In genomic region chr1:184733300-184734066, GRCm38 (mm10) we compare ENCODE assay signal across 8 mouse cellular contexts. TPM values are rescaled to one million over a fixed set of nuclear protein-coding genes. Genes with fewer than 3 reads are reported as not detected.
DNase-seq lines count a peak whose midpoint lies in the region; ATAC-seq lines count a peak whose summit lies in the region.

No protein-coding gene starts in this region.

- ATAC-seq in erythroid progenitor cell, adult 5-6 weeks (replicated peaks; ENCODE audit: low FRiP score, poor library complexity, severe bottlenecking), result no peak

- peaks cover 48% of the 10 kb centered on the region for H3K27me3 ChIP-seq in megakaryocyte, embryonic 14.5 days (replicated peaks)

- H3K4me3 ChIP-seq in megakaryocyte, embryonic 14.5 days (replicated peaks), result peak overlapping the region; percentile 95

- H3K9me3 ChIP-seq in megakaryocyte, embryonic 14.5 days, result no peaks in the 10 kb centered on the region

- peaks cover 19% of the 10 kb centered on the region for H3K36me3 ChIP-seq in megakaryocyte, embryonic 14.5 days (replicated peaks; ENCODE audit: low read length)

- H3K4me1 ChIP-seq in megakaryocyte, embryonic 14.5 days, result peaks cover 68% of the 10 kb centered on the region

- DNase-seq in retina, embryonic 14.5 days (ENCODE audit: low spot score), result peak; percentile 22
- DNase-seq in retina, postnatal 1 day, result no peak
- peak; percentile 38 to 53 for DNase-seq in heart, adult 9 months (ENCODE audit: low spot score in 2 of 2)
- peak; percentile 30 to 60 for DNase-seq in kidney, postnatal 25 days
- DNase-seq in thymus, postnatal 0 days (ENCODE audit: low spot score), result peak; percentile 18
- DNase-seq in frontal cortex, postnatal 36 days (ENCODE audit: low spot score in 2 of 2), result no peak

RNA-seq across cellular contexts. Expression of gene Hlx, which starts 1.1 kb away (rescaled TPM):
- polyA plus RNA-seq in megakaryocyte, embryonic 14.5 days (2012; ENCODE audit: insufficient read depth, low replicate concordance), result 102 and 197 TPM in 2 replicates
- 5.4 and 5.8 TPM in 2 replicates for polyA plus RNA-seq in thymus, postnatal 0 days (2015; fragmentation: Nextera tagmentation; extraction: Ambion mirVana)
- 3.8 and 6.1 TPM in 2 replicates for total RNA-seq in erythroid progenitor cell, adult 5-6 weeks (2015; ENCODE audit: low replicate concordance)
- 1.9 and 7.3 TPM in 2 replicates for total RNA-seq in erythroid progenitor cell, adult 5-6 weeks (2017; ENCODE audit: low replicate concordance)

Comparison
In these comparisons a context has a peak if more than half of its experiments do, and no peak if none do; other contexts are left out.
1. DNase-seq: peak in retina, embryonic 14.5 days (single experiment), heart, adult 9 months (2 of 2), kidney, postnatal 25 days (2 of 2) and thymus, postnatal 0 days (single experiment); none in retina, postnatal 1 day (single experiment) and frontal cortex, postnatal 36 days (0 of 2).
2. RNA of gene Hlx, which starts 1.1 kb away (polyA plus RNA-seq): 102 to 197 TPM in megakaryocyte, embryonic 14.5 days; 5.4 to 5.8 TPM in thymus, postnatal 0 days; every median in the first group is over 10 times any median in the second.